Mouse (Mus musculus): ENCODE measurements around the gene Ctnna3. TPM values are rescaled to one million over a fixed set of nuclear protein-coding genes. Genes with fewer than 3 reads are reported as not detected.

Gene Ctnna3
- polyA plus RNA-seq, 1 experiment from 2014 or later: 0.41 TPM

GRCm38 (mm10) chr10:63945534-63945933, 515.6 kb downstream of the Ctnna3 start:
- ATAC-seq (no peak), DNase-seq (ENCODE audit: low spot score) (no peak)
- WGBS: 68% methylated on average over 3 of the region's 3 CpGs
- no peak overlapping the region for H3K4me2 ChIP-seq (ENCODE audit: low read length)
- H3K4me1 ChIP-seq (ENCODE audit: control insufficient read depth, insufficient read depth, low read length): peaks cover 3% of the 10 kb centered on the region; the same call in 1 of the 2 replicates
- no peaks in the 10 kb centered on the region for H3K27me3 ChIP-seq (replicated peaks; ENCODE audit: control insufficient read depth, insufficient read depth, low read length)
- H3K9ac ChIP-seq (ENCODE audit: low read length): no peak overlapping the region
- no peaks in the 10 kb centered on the region for H3K36me3 ChIP-seq (ENCODE audit: control insufficient read depth, insufficient read depth, low read length)
- H3K27ac ChIP-seq (ENCODE audit: low read depth, low read length): no peak overlapping the region
- H3K9me3 ChIP-seq (replicated peaks; ENCODE audit: control insufficient read depth, low read length): no peaks in the 10 kb centered on the region
- H3K4me3 ChIP-seq (ENCODE audit: low read depth, low read length): no peak overlapping the region

GRCm38 (mm10) chr10:63947266-63947665, 517.4 kb downstream of the Ctnna3 start:
- DNase-seq (ENCODE audit: low spot score): no peak
- no peak overlapping the region for H3K4me2 ChIP-seq (ENCODE audit: low read length)
- no peak overlapping the region for H3K27ac ChIP-seq (ENCODE audit: low read depth, low read length)
- no peaks in the 10 kb centered on the region for H3K27me3 ChIP-seq (replicated peaks; ENCODE audit: control insufficient read depth, insufficient read depth, low read length)
- H3K4me3 ChIP-seq (ENCODE audit: low read depth, low read length): no peak overlapping the region
- WGBS: 64% methylated on average over 4 of the region's 4 CpGs
- H3K36me3 ChIP-seq (ENCODE audit: control insufficient read depth, insufficient read depth, low read length): no peaks in the 10 kb centered on the region
- ATAC-seq: no peak
- no peak overlapping the region for H3K9ac ChIP-seq (ENCODE audit: low read length)
- no peaks in the 10 kb centered on the region for H3K4me1 ChIP-seq (ENCODE audit: control insufficient read depth, insufficient read depth, low read length)
- H3K9me3 ChIP-seq (replicated peaks; ENCODE audit: control insufficient read depth, low read length): no peaks in the 10 kb centered on the region

GRCm38 (mm10) chr10:63950867-63951266, 521.0 kb downstream of the Ctnna3 start:
- H3K4me1 ChIP-seq (ENCODE audit: control insufficient read depth, insufficient read depth, low read length): no peaks in the 10 kb centered on the region
- H3K4me3 ChIP-seq (ENCODE audit: low read depth, low read length): no peak overlapping the region
- H3K4me2 ChIP-seq (ENCODE audit: low read length): no peak overlapping the region
- WGBS: 58% methylated on average over 8 of the region's 8 CpGs
- H3K36me3 ChIP-seq (ENCODE audit: control insufficient read depth, insufficient read depth, low read length): no peaks in the 10 kb centered on the region
- DNase-seq (ENCODE audit: low spot score): no peak
- H3K27me3 ChIP-seq (replicated peaks; ENCODE audit: control insufficient read depth, insufficient read depth, low read length): no peaks in the 10 kb centered on the region
- H3K27ac ChIP-seq (ENCODE audit: low read depth, low read length): no peak overlapping the region
- H3K9ac ChIP-seq (ENCODE audit: low read length): no peak overlapping the region
- no peak for ATAC-seq
- no peaks in the 10 kb centered on the region for H3K9me3 ChIP-seq (replicated peaks; ENCODE audit: control insufficient read depth, low read length)

GRCm38 (mm10) chr10:63951481-63951880, 521.6 kb downstream of the Ctnna3 start:
- H3K4me2 ChIP-seq (ENCODE audit: low read length): no peak overlapping the region
- DNase-seq (ENCODE audit: low spot score) (no peak), ATAC-seq (no peak)
- H3K4me3 ChIP-seq (ENCODE audit: low read depth, low read length): no peak overlapping the region
- H3K9me3 ChIP-seq (replicated peaks; ENCODE audit: control insufficient read depth, low read length): no peaks in the 10 kb centered on the region
- no peaks in the 10 kb centered on the region for H3K27me3 ChIP-seq (replicated peaks; ENCODE audit: control insufficient read depth, insufficient read depth, low read length)
- H3K9ac ChIP-seq (ENCODE audit: low read length): no peak overlapping the region
- WGBS: 72% methylated on average over 1 of the region's 1 CpGs
- H3K4me1 ChIP-seq (ENCODE audit: control insufficient read depth, insufficient read depth, low read length): no peaks in the 10 kb centered on the region
- H3K27ac ChIP-seq (ENCODE audit: low read depth, low read length): no peak overlapping the region
- no peaks in the 10 kb centered on the region for H3K36me3 ChIP-seq (ENCODE audit: control insufficient read depth, insufficient read depth, low read length)

GRCm38 (mm10) chr10:63954308-63954930, 524.5 kb downstream of the Ctnna3 start:
- no peaks in the 10 kb centered on the region for H3K36me3 ChIP-seq (ENCODE audit: control insufficient read depth, insufficient read depth, low read length)
- DNase-seq (ENCODE audit: low spot score) (no peak), ATAC-seq (no peak)
- no peaks in the 10 kb centered on the region for H3K9me3 ChIP-seq (replicated peaks; ENCODE audit: control insufficient read depth, low read length)
- H3K27ac ChIP-seq (ENCODE audit: low read depth, low read length): no peak overlapping the region
- no peak overlapping the region for H3K9ac ChIP-seq (ENCODE audit: low read length)
- no peaks in the 10 kb centered on the region for H3K27me3 ChIP-seq (replicated peaks; ENCODE audit: control insufficient read depth, insufficient read depth, low read length)
- no peak overlapping the region for H3K4me3 ChIP-seq (ENCODE audit: low read depth, low read length)
- WGBS: 27% methylated on average over 6 of the region's 7 CpGs
- H3K4me2 ChIP-seq (ENCODE audit: low read length): no peak overlapping the region
- H3K4me1 ChIP-seq (ENCODE audit: control insufficient read depth, insufficient read depth, low read length): no peaks in the 10 kb centered on the region

- no peaks in the 10 kb centered on the region for H3K9me3 ChIP-seq (replicated peaks; ENCODE audit: control insufficient read depth, low read length)
- H3K27ac ChIP-seq (ENCODE audit: low read depth, low read length): no peak overlapping the region
- no peaks in the 10 kb centered on the region for H3K27me3 ChIP-seq (replicated peaks; ENCODE audit: control insufficient read depth, insufficient read depth, low read length)
- no peak overlapping the region for H3K4me3 ChIP-seq (ENCODE audit: low read depth, low read length)
- H3K9ac ChIP-seq (ENCODE audit: low read length): no peak overlapping the region
- WGBS: 90% methylated on average over 2 of the region's 2 CpGs
- no peak for ATAC-seq
- H3K4me1 ChIP-seq (ENCODE audit: control insufficient read depth, insufficient read depth, low read length): no peaks in the 10 kb centered on the region
- H3K36me3 ChIP-seq (ENCODE audit: control insufficient read depth, insufficient read depth, low read length): no peaks in the 10 kb centered on the region
- DNase-seq (ENCODE audit: low spot score): no peak
- H3K4me2 ChIP-seq (ENCODE audit: low read length): no peak overlapping the region
These were observed 542.4 kb downstream of the Ctnna3 start for GRCm38 (mm10) chr10:63972300-63972699.

- ATAC-seq (peak; percentile 38; the same call in 1 of the 2 replicates), DNase-seq (ENCODE audit: low spot score) (peak; percentile 39)
- Histone ChIP-seq H3K9me3 (replicated peaks; ENCODE audit: control insufficient read depth, low read length) (no peaks in the 10 kb centered on the region), H3K4me2 (ENCODE audit: low read length) (peak overlapping the region; percentile 45), H3K9ac (ENCODE audit: low read length) (peak overlapping the region; percentile 32; the same call in 1 of the 2 replicates), H3K4me3 (ENCODE audit: low read depth, low read length) (peak overlapping the region; percentile 17), H3K27me3 (replicated peaks; ENCODE audit: control insufficient read depth, insufficient read depth, low read length) (no peaks in the 10 kb centered on the region), H3K27ac (ENCODE audit: low read depth, low read length) (peak overlapping the region; percentile 55; the same call in 1 of the 2 replicates), H3K4me1 (ENCODE audit: control insufficient read depth, insufficient read depth, low read length) (peaks cover 11% of the 10 kb centered on the region), H3K36me3 (ENCODE audit: control insufficient read depth, insufficient read depth, low read length) (no peaks in the 10 kb centered on the region)
- WGBS: 23% methylated on average over 11 of the region's 11 CpGs
These were observed 548.2 kb downstream of the Ctnna3 start for GRCm38 (mm10) chr10:63978101-63978500.

GRCm38 (mm10) chr10:63978535-63978934, 548.6 kb downstream of the Ctnna3 start:
- Histone ChIP-seq H3K9ac (ENCODE audit: low read length) (no peak overlapping the region), H3K4me3 (ENCODE audit: low read depth, low read length) (no peak overlapping the region), H3K27me3 (replicated peaks; ENCODE audit: control insufficient read depth, insufficient read depth, low read length) (no peaks in the 10 kb centered on the region), H3K27ac (ENCODE audit: low read depth, low read length) (0 out of 2 replicates have a peak overlapping the region, but pooled peaks have one; percentile 55), H3K4me1 (ENCODE audit: control insufficient read depth, insufficient read depth, low read length) (peaks cover 11% of the 10 kb centered on the region), H3K4me2 (ENCODE audit: low read length) (peak overlapping the region; percentile 45), H3K36me3 (ENCODE audit: control insufficient read depth, insufficient read depth, low read length) (no peaks in the 10 kb centered on the region), H3K9me3 (replicated peaks; ENCODE audit: control insufficient read depth, low read length) (no peaks in the 10 kb centered on the region)
- ATAC-seq (peak; percentile 96), DNase-seq (ENCODE audit: low spot score) (peak; percentile 79)
- 19% methylated on average over 3 of the region's 3 CpGs for WGBS

- peak; percentile 53 for ATAC-seq
- no peaks in the 10 kb centered on the region for H3K36me3 ChIP-seq (ENCODE audit: control insufficient read depth, insufficient read depth, low read length)
- H3K9ac ChIP-seq (ENCODE audit: low read length): no peak overlapping the region
- no peak for DNase-seq (ENCODE audit: low spot score)
- no peak overlapping the region for H3K27ac ChIP-seq (ENCODE audit: low read depth, low read length)
- no peaks in the 10 kb centered on the region for H3K27me3 ChIP-seq (replicated peaks; ENCODE audit: control insufficient read depth, insufficient read depth, low read length)
- WGBS: 47% methylated on average over 5 of the region's 5 CpGs
- no peak overlapping the region for H3K4me3 ChIP-seq (ENCODE audit: low read depth, low read length)
- H3K4me2 ChIP-seq (ENCODE audit: low read length): no peak overlapping the region; the same call in 1 of the 2 replicates
- H3K4me1 ChIP-seq (ENCODE audit: control insufficient read depth, insufficient read depth, low read length): peaks cover 11% of the 10 kb centered on the region
- no peaks in the 10 kb centered on the region for H3K9me3 ChIP-seq (replicated peaks; ENCODE audit: control insufficient read depth, low read length)
These were observed 549.1 kb downstream of the Ctnna3 start for GRCm38 (mm10) chr10:63978969-63979368.

Measured in forebrain, embryonic 14.5 days (tissue).